Mouse (Mus musculus) kidney, adult 2 months (tissue): ENCODE measurements around the gene Htra2.

Source experiments
- CTCF ChIP-seq: fragments of 200-500 bp; conservative IDR thresholded peaks from 2 replicates; pipeline ENCODE4 v1.5.1; 2011; ENCODE audit warnings: low read depth, mild to moderate bottlenecking, control low read depth, low read length, moderate library complexity, mixed read lengths; ENCODE audit not compliant: insufficient read depth, insufficient read length
- POLR2A ChIP-seq: fragments of 200-500 bp; IDR thresholded peaks from one replicate; pipeline ENCODE4 v1.6.1; 2011; ENCODE audit warnings: low read depth, low read length, control low read depth

DNA sequence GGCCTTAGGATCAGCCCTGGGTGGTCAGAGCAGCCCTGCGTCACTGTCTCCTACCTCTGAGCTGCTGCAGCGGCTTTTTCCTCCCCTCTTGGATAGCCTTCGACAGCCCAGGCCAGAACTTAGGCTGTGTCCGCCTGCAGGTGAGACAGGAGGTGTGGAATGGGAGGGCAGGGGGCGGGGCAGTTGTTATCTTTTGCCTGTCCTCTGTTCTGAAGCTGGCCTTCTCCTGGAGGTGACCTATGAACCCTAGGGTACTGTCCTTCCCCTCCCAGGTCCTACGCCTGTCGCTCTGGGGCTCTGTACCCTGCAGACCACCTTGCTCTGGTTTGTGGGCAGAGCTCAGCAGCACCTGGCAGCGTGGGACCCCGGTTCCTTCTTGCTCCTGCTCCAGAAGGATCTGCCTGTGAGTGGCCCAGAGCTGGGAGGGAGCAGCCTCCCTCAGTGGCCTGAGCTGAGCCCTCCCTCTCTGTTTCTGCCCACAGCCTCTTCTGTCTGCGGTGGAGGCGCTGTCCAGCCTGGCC is 48.1 kb upstream of the Htra2 start:
- TF ChIP-seq POLR2A, result no peak
- TF ChIP-seq CTCF, result no peak
